Mouse (Mus musculus) heart, postnatal 0 days (tissue): ENCODE data around the gene Traf1. TPM values are rescaled to one million over a fixed set of nuclear protein-coding genes. Genes with fewer than 3 reads are reported as not detected.
A peak's percentile ranks its signal among the peaks of the same experiment; 100 is the strongest.

Source experiments
- ATAC-seq: fragments of 200-750 bp; cut with Nextera tagmentation; 2 replicates; pipeline ENCODE4 v1.8.0; 2017; ENCODE audit warnings: low read depth, moderate number of reproducible peaks, moderate library complexity; ENCODE audit not compliant: insufficient read depth
- DNase-seq: peaks from one replicate; pipeline ENCODE4 v3.0.0-alpha.2; 2016; ENCODE audit warnings: low spot score
- H3K27ac ChIP-seq: fragments of 300-500 bp; sonication (generic); 2 replicates; pipeline ENCODE4 v1.5.1; 2014; ENCODE audit warnings: low read depth, mild to moderate bottlenecking
- H3K27me3 ChIP-seq: fragments of 300-500 bp; sonication (generic); 2 replicates; pipeline ENCODE4 v1.6.1; 2014; ENCODE audit warnings: low read length, mixed read lengths; ENCODE audit not compliant: control insufficient read depth, insufficient read depth
- H3K36me3 ChIP-seq: fragments of 300-500 bp; sonication (generic); replicated peaks from 2 replicates; pipeline ENCODE4 v1.6.1; 2014; ENCODE audit warnings: low read length, mixed read lengths; ENCODE audit not compliant: control insufficient read depth, insufficient read depth
- H3K4me1 ChIP-seq: fragments of 300-500 bp; sonication (generic); 2 replicates; pipeline ENCODE4 v1.6.1; 2014; ENCODE audit warnings: antibody characterized with exemption; ENCODE audit not compliant: control insufficient read depth, insufficient read depth
- H3K4me2 ChIP-seq: fragments of 300-500 bp; sonication (generic); 2 replicates; pipeline ENCODE4 v1.6.1; 2014; ENCODE audit warnings: low read depth, mild to moderate bottlenecking, low read length, moderate library complexity
- H3K4me3 ChIP-seq: fragments of 300-500 bp; sonication (generic); 2 replicates; pipeline ENCODE4 v1.5.1; 2014; ENCODE audit warnings: low read depth, low read length
- H3K9ac ChIP-seq: fragments of 300-500 bp; sonication (generic); replicated peaks from 2 replicates; pipeline ENCODE4 v1.6.1; 2014; ENCODE audit warnings: low read depth, low read length, mixed read lengths
- H3K9me3 ChIP-seq: fragments of 300-500 bp; sonication (generic); replicated peaks from 2 replicates; pipeline ENCODE4 v1.6.1; 2016; ENCODE audit warnings: low read length; ENCODE audit not compliant: control insufficient read depth
- CTCF ChIP-seq: IDR thresholded peaks from 2 replicates; pipeline ENCODE4 v1.5.1; 2016; ENCODE audit warnings: antibody characterized with exemption, control low read depth, low read depth
- EP300 ChIP-seq: IDR thresholded peaks from 2 replicates; pipeline ENCODE4 v1.6.1; 2016; ENCODE audit warnings: antibody characterized with exemption, low read depth
- WGBS: fragments of 180-500 bp; shearing (Covaris S2); extraction: QIAGEN DNeasy Blood & Tissue Kit; methylation state at CpG from one replicate; pipeline ENCODE4 v1.1.7; 2014; 5-methylcytosine and 5-hydroxymethylcytosine counted together
- polyA plus RNA-seq: library from polyadenylated mRNA; unstranded; fragments of >200 nt; fragmentation: Nextera tagmentation; extraction: Ambion mirVana; gene quantifications from 2 replicates; pipeline ENCODE4 v1.2.1, GENCODE M21; 2015
- total RNA-seq: library from RNA; depleted of rRNA; stranded (reverse); fragments of >200 nt; gene quantifications from 2 replicates; pipeline ENCODE4 v1.2.3, GENCODE M21; 2014; ENCODE audit warnings: low replicate concordance

Gene Traf1
- total and polyA plus RNA-seq, 2 experiments from 2014 or later: 0.23 to 1.1 TPM

DNA sequence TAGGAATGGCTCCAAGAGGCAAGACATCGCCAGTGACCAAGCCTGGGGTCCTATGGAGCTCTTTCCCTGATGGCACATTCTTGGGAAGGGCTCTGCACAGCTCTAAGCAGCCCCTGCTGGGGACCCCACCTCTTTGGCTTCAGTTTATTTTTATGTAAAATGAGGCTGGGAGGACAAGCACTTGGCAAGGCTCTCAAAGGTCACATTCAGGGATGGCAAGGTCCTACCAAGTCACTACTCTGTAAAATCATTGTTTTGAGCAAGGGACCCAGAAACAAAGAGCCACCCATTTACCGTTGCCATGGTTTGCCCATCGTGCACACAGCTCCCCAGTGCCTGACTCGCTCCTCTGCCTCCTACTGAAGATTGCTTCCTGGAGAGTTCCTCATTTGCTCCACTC is 15.5 kb downstream of the Traf1 start:
- 74% methylated on average over 4 of the region's 4 CpGs for WGBS
- Histone ChIP-seq H3K9me3 (no peaks in the 10 kb centered on the region), H3K4me2 (no peak overlapping the region), H3K27me3 (no peaks in the 10 kb centered on the region; the same call in 1 of the 2 replicates), H3K36me3 (no peaks in the 10 kb centered on the region), H3K9ac (no peak overlapping the region), H3K4me1 (peaks cover 8% of the 10 kb centered on the region), H3K27ac (no peak overlapping the region), H3K4me3 (no peak overlapping the region)
- DNase-seq: no peak
- ATAC-seq: no peak
- no peak for TF ChIP-seq CTCF
- TF ChIP-seq EP300: no peak

DNA sequence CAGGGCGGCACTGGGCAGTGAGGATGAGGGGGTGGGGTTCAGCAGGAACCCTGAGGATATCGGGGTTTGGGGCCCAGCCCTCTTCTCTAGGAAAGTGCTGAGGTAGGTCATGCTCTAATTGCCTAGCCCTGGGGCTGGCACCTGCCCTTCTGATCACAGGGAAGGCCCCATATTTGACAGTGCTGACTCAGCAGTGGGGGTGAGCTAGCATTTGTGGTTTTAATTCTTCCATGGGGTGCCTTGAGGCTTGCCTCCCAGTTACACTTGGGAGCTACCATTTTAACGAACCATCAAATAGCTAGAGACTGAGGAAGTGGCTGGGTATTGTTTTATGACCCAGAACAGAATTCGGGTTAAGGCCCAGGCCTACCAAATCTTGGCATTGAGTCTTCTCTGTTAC is 16.0 kb downstream of the Traf1 start:
- Histone ChIP-seq H3K27ac (no peak overlapping the region), H3K9ac (no peak overlapping the region), H3K4me2 (no peak overlapping the region), H3K9me3 (no peaks in the 10 kb centered on the region), H3K4me1 (peaks cover 8% of the 10 kb centered on the region), H3K36me3 (no peaks in the 10 kb centered on the region), H3K4me3 (no peak overlapping the region), H3K27me3 (no peaks in the 10 kb centered on the region; the same call in 1 of the 2 replicates)
- DNase-seq: no peak
- WGBS: 78% methylated on average over 4 of the region's 4 CpGs
- no peak for TF ChIP-seq CTCF
- TF ChIP-seq EP300: no peak
- no peak for ATAC-seq

DNA sequence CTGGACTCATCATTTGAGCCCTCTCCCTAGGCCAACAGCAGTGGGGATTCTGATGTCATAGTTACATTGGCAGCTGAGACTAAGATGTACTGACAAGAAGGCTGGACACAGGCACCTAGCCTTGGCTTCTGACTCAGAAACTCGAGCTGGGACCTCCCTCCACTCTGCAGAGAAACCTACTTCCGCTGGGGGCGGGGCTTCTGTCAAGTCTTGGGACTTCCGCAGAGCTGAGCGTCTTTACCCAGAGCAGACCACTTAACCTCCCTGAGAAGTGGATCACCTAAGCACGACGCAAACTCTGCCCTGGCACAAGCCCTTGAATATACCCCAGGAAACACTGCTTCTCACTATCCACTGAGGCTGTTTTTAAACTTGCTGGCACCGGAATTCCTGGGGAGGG is 16.8 kb downstream of the Traf1 start:
- Histone ChIP-seq H3K4me2 (peak overlapping the region; percentile 46), H3K27me3 (no peaks in the 10 kb centered on the region; the same call in 1 of the 2 replicates), H3K4me1 (peaks cover 8% of the 10 kb centered on the region), H3K9me3 (no peaks in the 10 kb centered on the region), H3K36me3 (no peaks in the 10 kb centered on the region), H3K9ac (no peak overlapping the region), H3K27ac (no peak overlapping the region), H3K4me3 (no peak overlapping the region)
- WGBS: 8% methylated on average over 8 of the region's 8 CpGs
- TF ChIP-seq EP300: no peak
- no peak for TF ChIP-seq CTCF
- DNase-seq (no peak), ATAC-seq (peak; percentile 52; the same call in 1 of the 2 replicates)

DNA sequence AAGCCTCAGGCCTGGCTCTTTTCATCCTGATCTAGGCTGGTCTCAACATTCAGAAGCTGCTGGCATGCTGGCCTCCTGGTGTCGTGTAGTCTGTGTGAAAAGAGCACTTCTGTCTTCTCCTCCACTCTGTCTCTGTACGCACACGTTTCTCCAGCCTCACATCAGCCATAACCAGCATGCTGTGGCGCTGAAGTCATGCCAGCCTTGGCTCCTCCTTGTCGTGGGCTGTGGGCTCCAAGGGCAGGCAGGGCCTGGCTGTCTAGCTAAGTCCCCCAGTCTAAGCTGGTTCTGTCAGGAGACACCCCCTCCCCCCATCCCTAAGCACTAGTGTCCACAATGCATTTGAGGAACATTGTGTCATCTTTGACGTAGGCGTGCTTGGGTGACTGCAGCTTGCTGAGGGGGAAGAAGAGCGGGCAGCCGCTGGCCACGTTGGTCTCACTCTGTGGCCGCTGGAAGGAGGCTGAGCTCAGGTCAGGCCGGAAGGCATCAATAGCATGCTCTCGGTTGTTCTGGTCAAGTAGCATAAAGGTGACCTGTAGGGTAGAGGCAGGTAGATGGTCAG is 17.9 kb downstream of the Traf1 start:
- Histone ChIP-seq H3K4me3 (no peak overlapping the region), H3K9me3 (no peaks in the 10 kb centered on the region), H3K27me3 (no peaks in the 10 kb centered on the region; the same call in 1 of the 2 replicates), H3K36me3 (no peaks in the 10 kb centered on the region), H3K27ac (no peak overlapping the region), H3K9ac (no peak overlapping the region), H3K4me1 (peaks cover 16% of the 10 kb centered on the region), H3K4me2 (no peak overlapping the region)
- WGBS: 82% methylated on average over 13 of the region's 13 CpGs
- no peak for TF ChIP-seq CTCF
- TF ChIP-seq EP300: no peak
- no peak for DNase-seq
- no peak for ATAC-seq

DNA sequence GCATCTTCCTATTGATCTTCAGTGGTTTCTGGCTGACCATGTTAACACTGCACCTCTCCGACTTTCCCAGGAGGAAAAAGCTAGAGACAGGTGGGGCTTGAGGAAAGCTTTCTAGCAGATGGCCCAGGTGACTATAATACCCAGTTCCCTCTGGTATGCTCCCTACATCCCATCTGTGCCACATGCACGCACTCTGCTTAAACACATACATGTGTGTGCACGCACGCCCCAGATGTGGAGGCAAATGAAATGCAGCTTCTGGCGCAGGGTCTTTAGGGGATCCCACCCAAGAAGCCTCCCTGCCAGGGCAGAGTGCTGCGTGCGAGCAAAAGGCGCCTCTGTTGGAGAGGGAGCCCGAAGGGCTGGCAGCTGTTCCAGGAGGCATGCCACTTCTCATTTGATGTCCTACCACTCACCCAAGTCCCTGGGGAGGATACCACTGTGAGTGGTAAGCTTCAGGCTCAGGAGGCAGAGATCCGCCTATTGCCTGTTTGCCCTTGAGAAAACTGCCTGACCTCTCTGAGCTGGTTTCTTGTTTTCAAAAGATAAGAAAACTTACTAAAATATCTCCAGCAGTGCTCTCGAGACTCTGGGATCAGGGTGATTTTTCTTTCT is 20.4 kb downstream of the Traf1 start:
- Histone ChIP-seq H3K27ac (no peak overlapping the region), H3K36me3 (no peaks in the 10 kb centered on the region), H3K9ac (no peak overlapping the region), H3K4me1 (peaks cover 26% of the 10 kb centered on the region), H3K9me3 (no peaks in the 10 kb centered on the region), H3K4me3 (no peak overlapping the region), H3K4me2 (no peak overlapping the region), H3K27me3 (no peaks in the 10 kb centered on the region; the same call in 1 of the 2 replicates)
- WGBS: 54% methylated on average over 11 of the region's 11 CpGs
- TF ChIP-seq CTCF (no peak), EP300 (no peak)
- ATAC-seq (no peak), DNase-seq (no peak)
